Mouse (Mus musculus) myocyte (in vitro differentiated cells): Measurements from ENCODE around the gene Tm9sf4. TPM values are rescaled to one million over a fixed set of nuclear protein-coding genes. Genes with fewer than 3 reads are reported as not detected.

Experiments
- H3K27me3 ChIP-seq: one replicate; pipeline ENCODE4 v1.6.1; 2011; ENCODE audit not compliant: control insufficient read depth, insufficient read depth, insufficient read length
- H3K36me3 ChIP-seq: one replicate; pipeline ENCODE4 v1.6.1; 2011; ENCODE audit not compliant: control insufficient read depth, insufficient read depth
- H3K4me2 ChIP-seq: one replicate; pipeline ENCODE4 v1.6.1; 2011; ENCODE audit warnings: low read depth, control low read depth
- H3K4me3 ChIP-seq: one replicate; pipeline ENCODE4 v1.5.1; 2011; ENCODE audit warnings: mild to moderate bottlenecking, control low read depth, moderate library complexity
- H3K79me2 ChIP-seq: one replicate; pipeline ENCODE4 v1.6.1; 2011; ENCODE audit not compliant: control insufficient read depth, insufficient read depth
- H3ac ChIP-seq: one replicate; pipeline ENCODE4 v1.6.1; 2011; ENCODE audit not compliant: control insufficient read depth, insufficient read length
- CEBPB ChIP-seq: IDR thresholded peaks from 2 replicates; pipeline ENCODE4 v1.6.1; 2011; ENCODE audit warnings: mild to moderate bottlenecking, moderate library complexity; ENCODE audit not compliant: poor library complexity, insufficient read depth, severe bottlenecking
- E2F4 ChIP-seq: IDR thresholded peaks from one replicate; pipeline ENCODE4 v1.6.1; 2011; ENCODE audit warnings: mild to moderate bottlenecking, control low read depth, moderate library complexity; ENCODE audit not compliant: insufficient read depth
- MAX ChIP-seq: IDR thresholded peaks from one replicate; pipeline ENCODE4 v1.6.1; 2011; ENCODE audit warnings: low read depth, mild to moderate bottlenecking, control low read depth
- MYOD1 ChIP-seq, 3 experiments: IDR thresholded peaks; one replicate each; pipeline ENCODE4 v1.6.1; 2011; ENCODE audit warnings: control low read depth in 2 of 3, low read depth in 2 of 3, mild to moderate bottlenecking in 2 of 3, moderate library complexity in 1 of 3; ENCODE audit not compliant: insufficient read length in 2 of 3, control insufficient read depth in 1 of 3
- MYOG ChIP-seq, 3 experiments: IDR thresholded peaks; one replicate each; pipeline ENCODE4 v1.6.1; 2011; ENCODE audit warnings: control low read depth in 2 of 3, low read depth in 2 of 3, mild to moderate bottlenecking in 2 of 3; ENCODE audit not compliant: insufficient read length in 2 of 3, control insufficient read depth in 1 of 3, insufficient read depth in 1 of 3
- POLR2A ChIP-seq: IDR thresholded peaks from one replicate; pipeline ENCODE4 v1.6.1; 2011; ENCODE audit warnings: low read depth, mild to moderate bottlenecking, control low read depth, moderate library complexity; ENCODE audit not compliant: insufficient read length
- POLR2AphosphoS2 ChIP-seq: IDR thresholded peaks from one replicate; pipeline ENCODE4 v1.6.1; 2011; ENCODE audit warnings: low read depth, control low read depth; ENCODE audit not compliant: insufficient read length
- REST ChIP-seq: IDR thresholded peaks from one replicate; pipeline ENCODE4 v1.6.1; 2011; ENCODE audit warnings: mild to moderate bottlenecking, control low read depth, moderate library complexity; ENCODE audit not compliant: insufficient read depth, insufficient read length
- SRF ChIP-seq: IDR thresholded peaks from one replicate; pipeline ENCODE4 v1.6.1; 2011; ENCODE audit warnings: low read depth; ENCODE audit not compliant: control insufficient read depth, insufficient read length
- TCF12 ChIP-seq: IDR thresholded peaks from one replicate; pipeline ENCODE4 v1.6.1; 2011; ENCODE audit warnings: mild to moderate bottlenecking, control low read depth; ENCODE audit not compliant: poor library complexity, insufficient read depth, severe bottlenecking
- TCF3 ChIP-seq: IDR thresholded peaks from one replicate; pipeline ENCODE4 v1.6.1; 2011; ENCODE audit warnings: low read depth, control low read depth; ENCODE audit not compliant: insufficient read length
- USF1 ChIP-seq: IDR thresholded peaks from one replicate; pipeline ENCODE4 v1.6.1; 2011; ENCODE audit warnings: low read depth, mild to moderate bottlenecking, control low read depth, moderate library complexity
- polyA plus RNA-seq: library from polyadenylated mRNA; unstranded; fragments of >200 nt; fragmentation: generic; extraction: Trizol; gene quantifications from one replicate; pipeline ENCODE4 v1.2.1, GENCODE M21; 2012; ENCODE audit warnings: missing spikeins

The Tm9sf4 gene
- polyA plus RNA-seq, 1 experiment = 55.4 TPM

DNA sequence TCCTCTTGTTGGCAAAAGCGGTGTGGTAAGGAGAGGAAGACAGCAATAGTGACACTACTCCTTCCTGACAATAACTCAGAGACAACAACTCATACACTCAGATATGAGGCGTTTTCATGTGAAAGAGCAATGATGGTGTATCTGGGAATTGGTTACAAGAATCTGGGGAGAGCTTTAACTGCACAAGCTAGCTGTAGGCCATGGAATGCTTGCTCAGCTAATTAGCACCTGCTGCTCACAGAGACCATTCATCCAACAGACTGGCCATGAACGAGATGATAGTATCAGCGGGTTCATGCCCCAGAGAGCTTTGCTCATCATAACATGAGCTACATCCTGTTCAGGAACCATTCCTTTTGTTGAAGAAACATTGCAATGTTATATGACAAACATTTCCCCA lies 76.1 kb downstream of the Tm9sf4 start:
- no peak overlapping the region for H3K4me3 ChIP-seq
- H3K4me2 ChIP-seq = peak overlapping the region; percentile 96
- H3K27me3 ChIP-seq = no peaks in the 10 kb centered on the region
- peaks cover 56% of the 10 kb centered on the region for H3K79me2 ChIP-seq
- no peak for TF ChIP-seq MAX
- peak in 2 of 3 experiments; percentile 48 to 80 for TF ChIP-seq MYOD1 (IDR thresholded peaks at IDR 0.05; ENCODE audit: control insufficient read depth in 1 of 3, insufficient read length in 2 of 3, low read depth in 2 of 3)
- TF ChIP-seq POLR2A = no peak
- TF ChIP-seq MYOG (IDR thresholded peaks at IDR 0.05; ENCODE audit: control insufficient read depth in 1 of 3, insufficient read depth in 1 of 3, insufficient read length in 2 of 3, low read depth in 2 of 3) = peak in 1 of 3 experiments; percentile 47
- peaks cover 42% of the 10 kb centered on the region for H3K36me3 ChIP-seq
- H3ac ChIP-seq = no peak overlapping the region

DNA sequence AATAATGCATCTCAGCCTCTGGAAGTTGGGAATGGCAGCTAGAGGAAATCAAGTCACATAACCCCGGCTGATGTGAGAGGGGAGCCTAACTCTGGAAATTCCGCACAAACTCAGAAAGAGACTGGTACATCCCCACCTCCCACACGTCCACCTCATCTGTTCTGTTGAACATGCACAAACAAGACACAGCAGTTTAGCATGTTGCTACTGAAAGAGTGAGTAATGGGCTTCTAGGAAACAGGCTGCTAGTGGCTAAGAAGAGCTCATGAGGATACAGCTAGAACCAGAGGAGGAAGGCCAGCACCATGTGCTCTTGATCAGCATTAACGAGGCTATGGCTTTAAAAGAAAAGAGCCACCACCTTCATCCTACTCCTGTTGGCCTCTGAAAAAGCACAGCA lies 76.8 kb downstream of the Tm9sf4 start:
- Histone ChIP-seq H3K27me3 (no peaks in the 10 kb centered on the region), H3K36me3 (peaks cover 35% of the 10 kb centered on the region), H3K79me2 (peaks cover 56% of the 10 kb centered on the region), H3ac (no peak overlapping the region), H3K4me3 (no peak overlapping the region), H3K4me2 (peak overlapping the region; percentile 96)
- TF ChIP-seq POLR2A = no peak
- no peak for TF ChIP-seq POLR2AphosphoS2
- no peak for TF ChIP-seq TCF12
- no peak for TF ChIP-seq USF1
- no peak for TF ChIP-seq MYOG (IDR thresholded peaks at IDR 0.05; ENCODE audit: control insufficient read depth in 1 of 3, insufficient read depth in 1 of 3, insufficient read length in 2 of 3, low read depth in 2 of 3)
- no peak for TF ChIP-seq TCF3
- TF ChIP-seq E2F4 = no peak

DNA sequence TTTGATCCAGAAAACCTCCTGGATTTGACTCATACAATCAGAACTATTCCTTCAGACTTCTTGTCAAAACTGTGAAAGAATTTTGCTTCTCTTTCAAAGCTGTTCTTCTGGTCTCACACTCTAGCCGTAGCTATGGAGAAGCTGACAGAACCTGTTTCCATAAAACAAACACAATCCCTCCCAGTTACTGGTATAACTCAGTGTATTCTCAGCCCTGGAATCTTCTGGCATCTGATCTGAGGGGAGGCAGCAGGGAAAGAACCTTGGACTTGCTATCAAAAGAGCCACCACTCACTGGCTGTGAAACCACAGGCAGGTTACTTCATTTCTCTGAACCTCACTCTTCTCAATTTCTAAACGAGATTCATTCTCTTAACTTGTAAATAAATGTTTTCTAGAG lies 77.3 kb downstream of the Tm9sf4 start:
- TF ChIP-seq REST = no peak
- Histone ChIP-seq H3K4me3 (no peak overlapping the region), H3K27me3 (no peaks in the 10 kb centered on the region), H3K36me3 (peaks cover 29% of the 10 kb centered on the region), H3K4me2 (peak overlapping the region; percentile 96), H3ac (no peak overlapping the region), H3K79me2 (peaks cover 56% of the 10 kb centered on the region)

DNA sequence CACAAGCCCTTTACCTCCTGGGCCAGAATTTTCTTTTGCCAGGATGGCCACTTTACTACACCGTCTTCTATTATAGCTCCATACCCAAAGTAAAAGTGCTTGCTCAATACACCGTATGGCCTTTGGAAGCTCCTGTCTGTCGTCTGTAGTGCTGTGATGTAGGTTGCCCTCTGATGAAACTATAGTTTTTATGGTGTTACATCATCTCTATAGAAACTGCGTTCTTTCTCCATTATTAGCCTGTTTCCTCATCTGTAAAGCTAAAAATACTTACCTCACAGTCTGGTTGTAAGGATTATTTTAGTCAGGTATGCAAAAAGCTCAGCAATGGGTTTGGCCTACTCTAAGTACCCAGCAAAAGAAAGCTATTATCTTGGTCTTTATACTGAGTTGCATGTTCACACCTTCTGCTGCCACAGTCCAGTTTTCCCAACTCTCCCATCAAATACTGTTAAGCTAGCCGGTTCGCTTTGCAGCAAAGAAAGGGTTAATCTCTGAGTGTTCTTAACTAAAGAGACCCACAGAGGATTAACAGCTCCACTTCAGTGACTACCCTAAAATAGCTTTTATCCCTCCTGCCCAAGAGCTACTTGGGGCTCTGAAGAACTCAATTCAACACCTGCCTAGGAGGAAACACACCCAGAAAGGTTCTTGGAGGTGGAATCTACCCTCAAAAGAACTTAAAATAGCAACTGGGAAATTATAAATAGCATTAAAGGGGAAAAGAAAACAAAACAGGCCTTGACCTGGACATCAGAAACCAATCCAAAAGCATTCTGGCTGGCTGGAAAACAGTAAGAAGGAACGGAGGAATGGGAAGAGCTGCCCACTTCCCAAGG lies 78.1 kb downstream of the Tm9sf4 start:
- H3K4me3 ChIP-seq = peak overlapping the region; percentile 97
- H3K4me2 ChIP-seq = peak overlapping the region; percentile 96
- no peaks in the 10 kb centered on the region for H3K27me3 ChIP-seq
- no peak for TF ChIP-seq TCF3
- no peak for TF ChIP-seq SRF
- no peak for TF ChIP-seq MYOD1 (IDR thresholded peaks at IDR 0.05; ENCODE audit: control insufficient read depth in 1 of 3, insufficient read length in 2 of 3, low read depth in 2 of 3)
- TF ChIP-seq MAX = no peak
- TF ChIP-seq TCF12 = no peak
- TF ChIP-seq POLR2AphosphoS2 = no peak
- no peak for TF ChIP-seq USF1
- TF ChIP-seq POLR2A = no peak
- no peak for TF ChIP-seq REST
- TF ChIP-seq CEBPB = no peak
- no peak for TF ChIP-seq MYOG (IDR thresholded peaks at IDR 0.05; ENCODE audit: control insufficient read depth in 1 of 3, insufficient read depth in 1 of 3, insufficient read length in 2 of 3, low read depth in 2 of 3)
- TF ChIP-seq E2F4 = no peak
- H3ac ChIP-seq = peak overlapping the region; percentile 76
- H3K79me2 ChIP-seq = peaks cover 56% of the 10 kb centered on the region
- H3K36me3 ChIP-seq = peaks cover 22% of the 10 kb centered on the region

- H3K36me3 ChIP-seq = peaks cover 18% of the 10 kb centered on the region
- H3K79me2 ChIP-seq = peaks cover 56% of the 10 kb centered on the region
- H3ac ChIP-seq = peak overlapping the region; percentile 76
- TF ChIP-seq SRF (no peak), CEBPB (peak; percentile 16; the same call in 1 of the 2 replicates)
- peak overlapping the region; percentile 97 for H3K4me3 ChIP-seq
- no peaks in the 10 kb centered on the region for H3K27me3 ChIP-seq
- peak overlapping the region; percentile 96 for H3K4me2 ChIP-seq
These were observed 78.9 kb downstream of the Tm9sf4 start for GRCm38 (mm10) chr2:153239860-153240480.
